Mouse (Mus musculus) skeletal muscle tissue, adult 2 months (tissue): Measurements from ENCODE around the gene Dtx3.
A peak's percentile ranks its signal among the peaks of the same experiment; 100 is the strongest.

ENCODE experiments used
- DNase-seq: peaks from one replicate; pipeline ENCODE4 v3.0.0-alpha.2; 2012; ENCODE audit warnings: low read depth, low spot score

Dtx3 gene

GRCm38 (mm10) chr10:127195328-127196129 lies at the start of gene Dtx3:
Gene Dtx3, minus strand, starts transcription at chr10:127195728.
- no peak for DNase-seq

- DNase-seq, result no peak
Measured at GRCm38 (mm10) chr10:127238241-127238824, 42.8 kb upstream of the Dtx3 start.

- DNase-seq, result no peak
Measured at GRCm38 (mm10) chr10:127236541-127236940, 41.0 kb upstream of the Dtx3 start.

GRCm38 (mm10) chr10:127233141-127233540 lies 37.6 kb upstream of the Dtx3 start:
- DNase-seq, result no peak

GRCm38 (mm10) chr10:127231741-127232140 lies 36.2 kb upstream of the Dtx3 start:
- DNase-seq, result no peak

- no peak for DNase-seq
Measured at GRCm38 (mm10) chr10:127230693-127231092, 35.2 kb upstream of the Dtx3 start.

DNA sequence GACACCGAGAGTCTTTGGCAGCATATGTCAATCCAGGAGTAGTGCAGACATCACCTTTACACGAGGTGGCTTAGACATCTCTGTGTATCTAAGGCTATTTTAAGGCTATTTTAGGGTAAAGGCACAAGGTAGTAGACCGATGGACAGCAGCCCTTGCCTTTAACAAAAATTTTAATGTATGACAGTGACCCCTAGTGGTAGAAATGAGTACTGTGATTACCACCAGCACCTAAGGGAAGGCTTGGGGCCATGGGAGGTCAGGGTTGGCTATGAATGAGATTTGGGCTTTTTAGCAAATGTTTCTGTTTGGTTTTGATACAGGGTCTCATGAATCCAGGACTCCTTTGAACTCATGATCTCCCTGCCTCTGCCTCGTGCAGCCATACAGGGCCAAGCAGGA lies 33.4 kb upstream of the Dtx3 start:
- DNase-seq, result peak; percentile 53

DNA sequence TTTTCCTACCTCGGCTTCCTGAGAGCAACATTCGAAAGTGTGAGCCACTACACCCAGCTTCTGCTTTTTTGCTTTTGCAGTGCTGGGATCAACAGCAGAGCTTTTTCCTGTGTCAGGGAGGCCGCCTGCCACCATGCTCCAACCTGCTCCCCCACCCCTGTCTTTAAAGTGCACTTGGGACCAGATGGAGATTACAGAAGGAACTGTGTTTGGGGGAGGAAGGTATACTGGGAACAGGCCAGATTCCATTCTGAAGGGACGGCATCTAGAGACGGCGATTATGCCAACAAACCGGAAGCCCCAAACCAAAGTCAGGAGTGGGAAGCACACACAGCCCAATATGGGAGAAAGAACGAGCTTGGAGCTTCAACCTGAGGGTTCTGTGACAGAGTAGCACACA lies 31.6 kb upstream of the Dtx3 start:
- DNase-seq, result no peak

GRCm38 (mm10) chr10:127226318-127226895 lies 30.9 kb upstream of the Dtx3 start:
- DNase-seq, result no peak

GRCm38 (mm10) chr10:127225732-127226131 lies 30.2 kb upstream of the Dtx3 start:
- DNase-seq, result no peak

DNA sequence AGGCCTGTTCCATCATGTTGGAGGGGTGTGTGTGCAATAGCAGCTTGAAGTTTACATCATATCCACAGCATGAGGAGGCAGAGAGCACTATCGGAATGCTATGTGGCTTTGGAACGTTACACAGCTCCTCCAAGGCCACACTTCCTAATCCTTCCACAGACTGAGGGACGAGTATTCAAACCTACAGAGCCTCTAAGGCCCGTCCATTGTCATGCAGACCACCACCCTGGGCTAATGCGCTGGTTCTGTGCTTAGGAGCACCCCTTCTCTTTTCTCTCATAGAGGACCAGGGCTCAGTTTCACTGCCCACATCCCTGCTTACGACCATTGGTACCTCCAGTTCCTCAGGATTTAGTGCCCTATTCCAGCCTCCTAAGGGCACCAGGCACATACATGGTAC lies 29.7 kb upstream of the Dtx3 start:
- DNase-seq, result no peak

- no peak for DNase-seq
Measured at GRCm38 (mm10) chr10:127218339-127218738, 22.8 kb upstream of the Dtx3 start.

- DNase-seq, result no peak
Measured at GRCm38 (mm10) chr10:127217177-127217576, 21.6 kb upstream of the Dtx3 start.

DNA sequence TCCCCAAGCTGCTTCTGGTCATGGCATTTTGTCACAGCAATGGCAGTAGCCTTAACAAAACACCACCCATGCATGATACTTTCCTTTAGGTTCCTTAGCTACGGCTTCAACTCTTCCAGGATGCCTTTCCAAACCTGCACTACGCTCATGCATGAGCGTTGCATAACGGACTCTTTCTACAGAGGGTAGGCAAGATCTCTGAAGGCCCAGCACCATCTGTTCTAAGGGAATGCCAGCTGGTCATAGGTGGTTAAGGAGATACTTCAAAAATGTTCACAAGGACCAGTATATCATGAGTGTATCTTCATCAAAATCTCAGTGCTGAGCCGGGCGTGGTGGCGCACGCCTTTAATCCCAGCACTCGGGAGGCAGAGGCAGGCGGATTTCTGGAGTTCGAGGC lies 20.9 kb upstream of the Dtx3 start:
- no peak for DNase-seq

- no peak for DNase-seq
Measured at GRCm38 (mm10) chr10:127214422-127214803, 18.9 kb upstream of the Dtx3 start.

DNA sequence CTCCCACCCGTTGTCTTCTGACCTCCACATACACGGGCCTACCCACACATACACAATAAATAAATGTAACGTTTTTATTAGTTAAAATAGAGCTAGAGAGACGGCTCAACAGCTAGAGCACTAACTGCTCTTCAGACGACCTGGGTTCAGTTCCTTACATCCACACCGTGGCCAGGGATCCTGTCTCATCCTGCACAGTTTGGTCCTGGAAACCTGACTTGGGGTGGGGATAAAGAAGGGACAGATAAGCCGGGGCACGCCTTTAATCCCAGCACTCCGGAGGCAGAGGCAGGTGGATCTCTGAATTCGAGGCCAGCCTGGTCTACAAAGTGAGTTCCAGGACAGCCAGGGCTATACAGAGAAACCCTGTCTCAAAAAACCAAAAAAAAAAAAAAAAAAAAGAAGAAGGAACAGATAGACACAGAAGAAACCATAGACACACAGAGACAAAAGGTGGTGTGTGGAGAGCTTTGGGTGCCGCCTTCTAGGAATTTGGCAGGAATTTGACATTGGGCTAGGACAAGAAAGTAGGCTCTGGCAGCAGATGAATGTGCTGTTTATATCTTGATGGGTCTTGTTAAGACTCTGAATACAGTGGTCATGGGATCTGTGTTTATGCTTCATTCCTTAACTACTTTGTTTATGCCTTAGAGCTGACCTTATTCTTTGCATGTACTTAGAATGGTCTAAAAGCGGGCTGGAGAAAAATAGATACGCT lies 18.3 kb upstream of the Dtx3 start:
- no peak for DNase-seq

- DNase-seq, result no peak
Measured at GRCm38 (mm10) chr10:127213272-127213671, 17.7 kb upstream of the Dtx3 start.

DNA sequence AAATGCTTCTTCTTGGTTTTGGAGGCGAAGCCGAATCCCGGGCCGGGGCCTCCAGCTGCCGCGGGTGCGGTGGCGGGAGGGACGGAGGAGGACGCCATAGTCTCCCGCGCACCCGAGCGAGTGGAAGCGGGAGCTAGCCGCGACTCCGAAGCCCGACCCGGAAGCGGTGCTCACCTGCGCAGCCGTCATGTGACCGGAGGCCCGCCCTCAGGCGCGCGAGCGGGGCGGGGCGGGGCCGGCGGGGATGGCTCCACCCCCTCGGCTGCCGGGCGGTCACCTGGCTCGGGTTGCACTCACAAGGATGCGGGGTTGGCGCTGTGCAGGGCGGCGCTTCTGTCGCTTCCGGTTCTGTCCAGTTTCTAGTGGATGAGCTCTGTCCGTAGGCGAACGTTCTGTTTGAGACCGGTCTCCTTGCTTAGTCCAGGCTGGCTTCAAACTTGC lies 15.9 kb upstream of the Dtx3 start, which contains the start of gene Pip4k2c:
Pip4k2c (minus strand) TSS at position 172 of the 441 bp plus-strand sequence.
- DNase-seq, result peak; percentile 75

GRCm38 (mm10) chr10:127210961-127211405 lies 15.5 kb upstream of the Dtx3 start:
- no peak for DNase-seq

DNA sequence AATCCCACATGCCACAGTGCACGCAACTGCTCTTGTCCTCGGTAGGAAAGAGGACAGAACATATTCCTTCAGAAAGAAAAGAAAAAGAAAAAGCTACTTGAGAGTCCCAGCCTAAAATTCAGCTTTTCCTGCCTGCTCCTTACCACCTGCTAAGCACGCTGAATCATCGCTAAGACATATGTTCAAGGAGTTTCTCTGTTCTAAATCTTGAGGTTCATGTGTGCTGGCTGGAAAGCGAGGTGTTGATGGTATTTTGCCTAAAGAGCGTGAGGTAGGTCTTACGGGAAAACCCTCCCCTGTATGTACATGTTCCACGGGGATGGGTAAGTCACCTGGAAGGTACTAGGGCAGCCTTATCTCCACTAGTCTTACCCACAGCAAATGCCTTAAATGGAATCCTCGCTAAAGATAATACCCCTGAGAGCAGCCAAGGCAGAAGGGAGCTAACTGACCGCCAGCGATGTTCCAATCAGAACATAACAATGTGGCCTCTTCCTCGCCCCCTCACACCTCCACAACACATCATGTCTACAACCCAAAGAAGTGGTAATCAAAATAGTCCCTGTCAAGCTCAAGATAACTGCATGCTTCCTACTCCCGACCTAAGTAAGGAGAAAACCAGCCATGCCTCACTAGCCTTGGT lies 14.5 kb upstream of the Dtx3 start:
- no peak for DNase-seq

DNA sequence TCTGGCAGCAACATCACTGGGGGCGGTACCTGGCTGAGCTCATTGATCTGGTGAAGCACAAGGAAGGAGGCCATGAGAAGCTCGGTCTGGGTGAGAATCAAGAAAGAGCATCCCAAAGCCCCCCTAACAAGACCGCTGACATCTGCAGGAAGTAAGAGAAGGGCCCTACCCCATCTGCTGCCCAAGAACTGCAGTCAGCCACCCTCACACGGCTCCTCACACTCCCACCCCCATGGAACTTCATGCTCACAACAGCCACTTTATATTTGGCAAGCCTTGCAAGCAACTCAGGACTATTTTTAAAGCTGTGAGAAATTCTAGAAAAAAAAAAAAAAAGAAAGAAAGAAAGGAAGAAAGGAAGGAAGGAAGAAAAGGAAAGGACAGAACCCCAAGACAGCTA lies 13.4 kb upstream of the Dtx3 start:
- DNase-seq, result no peak

GRCm38 (mm10) chr10:127205373-127205772 lies 9.8 kb upstream of the Dtx3 start:
- no peak for DNase-seq
